Mouse (Mus musculus) thymus, adult 2 months (tissue): ENCODE measurements around the gene Ms4a4a. TPM values are rescaled to one million over a fixed set of nuclear protein-coding genes. Genes with fewer than 3 reads are reported as not detected.
"Not testable (repeated sequence)": the region's sequence is repeated elsewhere in the genome, so short reads cannot be mapped to it uniquely, and the experiment has no call there.

Experiments used
- DNase-seq: peaks from one replicate; pipeline ENCODE4 v3.0.0; 2021
- H3K27ac ChIP-seq: fragments of 200-500 bp; 2 replicates; pipeline ENCODE4 v1.5.1; 2012; ENCODE audit warnings: low read length, control low read depth; ENCODE audit not compliant: control insufficient read depth, insufficient read depth
- H3K27me3 ChIP-seq: fragments of 200-500 bp; 2 replicates; pipeline ENCODE4 v1.6.1; 2012; ENCODE audit warnings: mild to moderate bottlenecking, low read length, moderate library complexity, mixed read lengths; ENCODE audit not compliant: control insufficient read depth, insufficient read depth
- H3K36me3 ChIP-seq: fragments of 200-500 bp; 2 replicates; pipeline ENCODE4 v1.6.1; 2012; ENCODE audit warnings: mild to moderate bottlenecking, low read length, moderate library complexity; ENCODE audit not compliant: control insufficient read depth, insufficient read depth
- H3K4me1 ChIP-seq: fragments of 200-500 bp; replicated peaks from 2 replicates; pipeline ENCODE4 v1.6.1; 2012; ENCODE audit warnings: low read length; ENCODE audit not compliant: control insufficient read depth, insufficient read depth
- H3K4me3 ChIP-seq: fragments of 200-500 bp; 2 replicates; pipeline ENCODE4 v1.5.1; 2012; ENCODE audit warnings: mild to moderate bottlenecking, low read length, control low read depth, moderate library complexity; ENCODE audit not compliant: control insufficient read depth, insufficient read depth
- CTCF ChIP-seq: fragments of 200-500 bp; IDR thresholded peaks from 2 replicates; pipeline ENCODE4 v1.5.1; 2012; ENCODE audit warnings: mild to moderate bottlenecking, control low read depth, low read length, moderate library complexity, borderline replicate concordance; ENCODE audit not compliant: control insufficient read depth, poor library complexity, insufficient read depth; ENCODE audit errors: extremely low read depth
- POLR2A ChIP-seq: fragments of 200-500 bp; IDR thresholded peaks from 2 replicates; pipeline ENCODE4 v1.6.1; 2012; ENCODE audit warnings: mild to moderate bottlenecking, low read length, control low read depth, moderate library complexity; ENCODE audit not compliant: control insufficient read depth, poor library complexity, insufficient read depth; ENCODE audit errors: extremely low read depth
- WGBS: fragments of 180-500 bp; shearing (Covaris S2); methylation state at CpG from one replicate; pipeline ENCODE4 v1.1.7; 2018; 5-methylcytosine and 5-hydroxymethylcytosine counted together
- polyA plus RNA-seq: library from polyadenylated mRNA; depleted of rRNA; stranded (reverse); fragments of >200 nt; gene quantifications from 2 replicates; pipeline ENCODE4 v1.2.3, GENCODE M21; 2012

Gene Ms4a4a
- polyA plus RNA-seq, 1 experiment = 0.63 TPM

DNA sequence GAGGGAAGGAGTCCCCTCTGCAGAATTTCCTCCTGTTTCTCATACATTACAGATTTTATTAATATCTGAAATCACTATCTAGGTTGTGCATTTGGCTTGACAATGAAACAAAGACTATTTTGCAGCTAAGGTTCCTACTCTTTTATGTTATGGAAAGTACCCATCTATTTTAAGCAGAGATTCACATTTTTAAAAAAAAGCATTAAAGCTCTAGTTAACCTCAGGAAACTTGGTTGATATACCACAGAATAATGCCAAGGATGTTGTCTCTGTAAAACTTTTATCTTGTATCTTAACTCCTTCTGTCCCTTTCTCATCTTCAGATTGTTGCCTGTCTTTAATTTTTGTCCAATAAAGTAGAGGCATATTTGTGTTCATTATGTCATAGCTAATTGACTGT is 20.4 kb downstream of the Ms4a4a start:
- H3K4me3 ChIP-seq = no peak overlapping the region
- no peaks in the 10 kb centered on the region for H3K27me3 ChIP-seq
- no peaks in the 10 kb centered on the region; the same call in 1 of the 2 replicates for H3K4me1 ChIP-seq
- H3K27ac ChIP-seq = peak overlapping the region; percentile 69
- TF ChIP-seq POLR2A (no peak), CTCF (no peak)
- H3K36me3 ChIP-seq = no peaks in the 10 kb centered on the region
- DNase-seq = no peak

DNA sequence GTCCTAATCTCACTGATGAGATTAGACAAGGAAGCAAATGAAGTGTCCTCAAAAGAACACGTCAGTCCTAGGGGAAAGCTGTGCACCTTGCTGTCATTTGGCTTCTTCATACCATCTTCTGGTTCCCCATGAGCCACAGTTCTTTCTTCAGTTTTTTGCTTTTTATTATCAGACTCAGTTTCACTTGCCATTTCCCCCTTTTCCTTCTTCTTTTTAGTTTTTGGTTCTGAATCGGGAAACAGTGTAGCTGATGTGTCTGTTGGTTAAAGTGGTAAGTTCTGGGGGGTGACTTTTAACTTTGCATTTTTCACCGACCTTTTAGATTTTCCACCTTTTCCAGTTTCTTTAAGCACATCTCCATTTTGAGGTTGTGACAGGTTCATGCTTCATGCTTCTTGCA is 29.2 kb downstream of the Ms4a4a start, which contains the start of gene Ms4a4c:
Gene Ms4a4c, plus strand, starts transcription at position 244 of the 400 bp plus-strand sequence.
- no peaks in the 10 kb centered on the region for H3K4me1 ChIP-seq
- H3K27me3 ChIP-seq = no peaks in the 10 kb centered on the region
- WGBS = 48% methylated on average over 3 of the region's 3 CpGs
- DNase-seq = no peak
- H3K4me3 ChIP-seq = no peak within 1 kb of the TSS
- H3K36me3 ChIP-seq = no peaks in the 10 kb centered on the region
- no peak for TF ChIP-seq CTCF
- no peak for TF ChIP-seq POLR2A
- H3K27ac ChIP-seq = no peak within 1 kb of the TSS

DNA sequence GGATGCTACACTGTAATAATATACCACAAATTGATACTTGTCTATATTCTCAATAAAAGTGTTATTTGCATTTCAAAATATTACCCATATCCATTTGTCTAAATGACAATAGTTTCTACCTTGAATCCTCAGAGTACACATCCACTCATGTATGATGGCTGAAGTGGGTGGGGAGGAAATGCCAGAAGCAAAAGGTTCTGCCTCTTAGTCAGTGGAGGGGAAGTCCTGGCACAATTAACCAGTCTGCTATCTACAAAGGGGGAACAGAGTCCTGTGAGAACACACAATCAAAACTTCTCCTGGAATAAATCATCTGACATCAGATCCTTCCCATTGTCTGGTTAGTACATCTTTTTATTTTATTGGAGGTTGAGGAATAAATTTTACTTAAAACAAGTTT is 32.1 kb downstream of the Ms4a4a start:
- Histone ChIP-seq H3K4me1 (peaks cover 6% of the 10 kb centered on the region; the same call in 1 of the 2 replicates), H3K4me3 (no peak overlapping the region), H3K36me3 (no peaks in the 10 kb centered on the region), H3K27ac (no peak overlapping the region), H3K27me3 (no peaks in the 10 kb centered on the region)
- no peak for DNase-seq
- no peak for TF ChIP-seq POLR2A

DNA sequence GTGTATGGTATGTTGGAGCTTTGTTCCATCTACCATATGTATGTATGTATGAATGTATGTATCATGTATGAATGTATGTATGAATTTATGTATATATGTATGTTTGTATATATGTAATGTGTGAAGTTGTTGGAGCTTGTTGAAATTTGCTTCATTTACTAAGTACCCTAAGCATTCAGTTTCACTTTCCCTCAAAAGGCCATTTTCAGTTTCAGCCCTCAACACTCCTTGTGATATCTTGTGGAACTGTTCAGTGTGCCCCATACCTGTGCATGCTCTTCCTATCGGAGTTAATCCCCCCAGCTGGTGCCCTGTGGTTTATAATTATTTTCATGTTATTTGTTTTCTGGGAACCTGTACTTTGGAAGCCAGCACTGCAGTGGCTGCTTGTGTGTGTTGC is 33.3 kb downstream of the Ms4a4a start:
- Histone ChIP-seq H3K27ac (no peak overlapping the region), H3K4me3 (no peak overlapping the region), H3K36me3 (no peaks in the 10 kb centered on the region), H3K27me3 (no peaks in the 10 kb centered on the region), H3K4me1 (peaks cover 6% of the 10 kb centered on the region; the same call in 1 of the 2 replicates)
- TF ChIP-seq POLR2A (no peak), CTCF (no peak)
- 77% methylated on average over 1 of the region's 1 CpGs for WGBS
- no peak for DNase-seq

DNA sequence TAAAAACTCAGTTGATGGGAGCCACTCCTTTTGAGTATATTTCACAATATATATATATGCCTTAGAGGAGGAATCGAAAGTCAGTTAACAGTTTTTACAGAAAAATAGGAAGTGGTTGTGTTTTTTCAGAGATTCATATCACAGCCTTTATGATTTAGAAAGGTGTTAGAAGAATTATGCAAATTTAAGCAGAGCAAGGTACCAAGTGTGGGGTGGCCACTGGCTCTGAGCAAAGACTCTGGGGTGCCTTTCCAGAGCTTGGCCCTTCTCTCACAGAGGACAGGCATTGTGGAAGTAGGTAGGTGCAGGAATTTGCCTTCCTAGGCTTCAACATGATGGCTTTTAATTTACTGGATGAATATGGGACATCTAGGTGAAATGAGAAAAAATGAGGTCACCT is 36.3 kb downstream of the Ms4a4a start:
- no peak for DNase-seq
- TF ChIP-seq CTCF = no peak
- no peak for TF ChIP-seq POLR2A
- peaks cover 10% of the 10 kb centered on the region for H3K4me1 ChIP-seq
- no peaks in the 10 kb centered on the region for H3K27me3 ChIP-seq
- WGBS = 5% methylated on average over 1 of the region's 1 CpGs
- H3K36me3 ChIP-seq = no peaks in the 10 kb centered on the region
- peak overlapping the region; percentile 46 for H3K27ac ChIP-seq
- no peak overlapping the region for H3K4me3 ChIP-seq

DNA sequence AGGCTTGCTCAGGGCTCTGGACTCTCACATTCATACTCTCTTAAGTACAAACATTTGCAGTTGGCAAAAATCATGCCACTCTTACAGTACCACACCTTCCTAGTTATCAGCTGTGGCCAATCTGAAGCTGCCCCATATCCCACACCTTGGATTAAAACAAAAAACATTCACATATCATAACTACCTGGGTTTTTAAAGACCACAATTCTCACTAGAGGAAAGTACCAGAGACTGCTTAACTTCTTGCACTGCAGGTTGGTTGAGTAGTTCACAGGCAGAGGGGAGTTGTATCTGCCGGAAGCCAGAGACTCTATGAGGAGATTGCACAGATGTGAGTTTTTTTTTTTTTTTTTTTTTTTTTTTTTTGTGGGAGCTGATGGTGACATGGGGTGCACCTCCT is 38.8 kb downstream of the Ms4a4a start:
- H3K36me3 ChIP-seq = no peaks in the 10 kb centered on the region
- peak overlapping the region; percentile 92 for H3K27ac ChIP-seq
- no peak overlapping the region for H3K4me3 ChIP-seq

DNA sequence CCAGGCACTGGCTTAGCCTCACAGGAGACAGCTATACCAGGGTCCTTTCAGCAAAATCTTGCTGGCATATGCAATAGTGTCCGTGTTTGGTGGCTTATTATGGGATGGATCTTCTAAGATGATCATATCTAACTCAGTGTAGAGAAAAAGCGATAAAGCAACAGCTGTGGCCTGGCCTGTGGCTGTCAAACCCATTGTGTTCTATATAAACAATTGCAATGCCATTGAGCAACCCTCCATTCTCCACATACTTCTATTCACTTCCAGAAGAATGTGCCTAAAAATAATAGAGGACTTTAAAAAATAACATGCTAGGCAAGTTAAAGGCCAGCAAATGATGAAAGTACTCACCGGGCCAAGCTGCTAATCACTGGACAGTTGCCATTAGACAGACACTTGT is 40.3 kb downstream of the Ms4a4a start:
- Histone ChIP-seq H3K36me3 (no peaks in the 10 kb centered on the region), H3K4me3 (no peak overlapping the region), H3K27ac (no peak overlapping the region), H3K27me3 (no peaks in the 10 kb centered on the region), H3K4me1 (peaks cover 10% of the 10 kb centered on the region)
- 90% methylated on average over 3 of the region's 3 CpGs for WGBS
- DNase-seq = no peak
- no peak for TF ChIP-seq POLR2A
- TF ChIP-seq CTCF = no peak

More for the DNA sequence above, 38.8 kb downstream of the Ms4a4a start:
- Histone ChIP-seq H3K4me1 (peaks cover 10% of the 10 kb centered on the region), H3K27me3 (no peaks in the 10 kb centered on the region)
- TF ChIP-seq POLR2A (no peak), CTCF (no peak)
- DNase-seq = no peak
- WGBS = 18% methylated on average over 1 of the region's 1 CpGs

DNA sequence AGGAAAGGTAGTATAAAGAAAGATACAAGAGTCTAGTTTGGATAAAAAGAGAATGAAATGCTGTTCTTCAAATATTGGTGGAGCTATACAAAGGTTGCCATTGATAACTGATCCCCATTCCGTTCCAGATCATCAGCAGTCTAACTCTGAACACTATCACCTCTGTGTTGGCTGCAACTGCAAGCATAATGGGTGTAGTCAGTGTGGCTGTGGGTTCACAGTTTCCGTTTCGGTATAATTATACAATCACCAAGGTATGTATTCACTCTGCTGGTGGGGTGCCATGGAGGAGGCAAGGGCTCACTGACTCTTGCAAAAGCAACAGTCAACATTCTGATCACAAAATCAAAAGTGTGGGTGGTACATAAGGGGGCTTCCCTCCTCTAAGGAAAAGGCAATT is 43.5 kb downstream of the Ms4a4a start:
- not testable (repeated sequence) for H3K36me3 ChIP-seq, H3K27me3 ChIP-seq, DNase-seq, H3K4me1 ChIP-seq, H3K4me3 ChIP-seq, H3K27ac ChIP-seq
- WGBS = 77% methylated on average over 3 of the region's 3 CpGs

DNA sequence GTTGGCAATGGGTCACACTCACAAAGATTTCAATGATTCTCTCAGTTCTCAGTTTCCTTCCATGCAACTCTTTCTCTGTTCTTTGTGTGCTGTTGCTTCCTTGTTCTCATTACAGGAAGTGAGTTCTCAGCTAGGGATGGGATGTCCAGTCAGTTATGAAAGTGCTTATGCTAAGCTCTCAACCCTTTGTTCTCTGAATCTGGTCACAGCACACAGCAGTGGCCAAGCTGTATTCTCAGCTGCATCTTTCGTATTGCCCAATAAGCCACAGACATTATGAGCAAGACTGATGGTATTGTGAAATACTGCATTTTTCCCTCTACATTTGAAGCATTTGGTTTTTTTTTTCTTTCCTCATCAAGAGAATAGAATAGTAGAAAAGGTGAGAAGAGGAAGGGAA is 55.9 kb downstream of the Ms4a4a start:
- not testable (repeated sequence) for H3K4me1 ChIP-seq, DNase-seq, H3K4me3 ChIP-seq, H3K27ac ChIP-seq, H3K36me3 ChIP-seq, H3K27me3 ChIP-seq
- 91% methylated on average over 1 of the region's 1 CpGs for WGBS
